Mouse (Mus musculus): ENCODE data around the gene Gpr39.

GRCm38 (mm10) chr1:125837507-125837906 lies 160.7 kb downstream of the Gpr39 start:
- TF ChIP-seq CTCF (IDR thresholded peaks at IDR 0.05; ENCODE audit: insufficient read depth, low read depth, low read length), result no peak
- TF ChIP-seq POLR2A (IDR thresholded peaks at IDR 0.05; ENCODE audit: insufficient read depth, low read depth, low read length), result no peak

All from olfactory bulb, adult 2 months (tissue).